Mouse (Mus musculus) neural tube, embryonic 11.5 days (tissue): ENCODE results near the gene Mobp. TPM values are rescaled to one million over a fixed set of nuclear protein-coding genes. Genes with fewer than 3 reads are reported as not detected.

ENCODE experiments used
- ATAC-seq: fragments of 200-750 bp; cut with Nextera tagmentation; 2 replicates; pipeline ENCODE4 v1.8.0; 2017; ENCODE audit warnings: moderate number of reproducible peaks, mild to moderate bottlenecking, moderate TSS enrichment, moderate library complexity; ENCODE audit not compliant: insufficient read depth, low FRiP score, low TSS enrichment
- DNase-seq: peaks from one replicate; pipeline ENCODE4 v3.0.0-alpha.2; 2015; ENCODE audit warnings: low spot score
- H3K27ac ChIP-seq: fragments of 300-500 bp; sonication (generic); 2 replicates; pipeline ENCODE4 v1.5.1; 2014; ENCODE audit warnings: low read depth, mild to moderate bottlenecking, low read length
- H3K27me3 ChIP-seq: fragments of 300-500 bp; sonication (generic); 2 replicates; pipeline ENCODE4 v1.6.1; 2014; ENCODE audit warnings: mild to moderate bottlenecking, low read length, mixed read lengths; ENCODE audit not compliant: control insufficient read depth, insufficient read depth
- H3K36me3 ChIP-seq: fragments of 300-500 bp; sonication (generic); 2 replicates; pipeline ENCODE4 v1.6.1; 2014; ENCODE audit warnings: mild to moderate bottlenecking, low read length, moderate library complexity, mixed read lengths; ENCODE audit not compliant: control insufficient read depth, insufficient read depth
- H3K4me1 ChIP-seq: fragments of 300-500 bp; sonication (generic); 2 replicates; pipeline ENCODE4 v1.6.1; 2014; ENCODE audit warnings: low read length, mixed read lengths; ENCODE audit not compliant: control insufficient read depth, insufficient read depth
- H3K4me2 ChIP-seq: fragments of 300-500 bp; sonication (generic); 2 replicates; pipeline ENCODE4 v1.6.1; 2014; ENCODE audit warnings: low read depth, mild to moderate bottlenecking, moderate library complexity
- H3K4me3 ChIP-seq: fragments of 300-500 bp; sonication (generic); 2 replicates; pipeline ENCODE4 v1.5.1; 2014; ENCODE audit warnings: low read depth, low read length
- H3K9ac ChIP-seq: fragments of 300-500 bp; sonication (generic); 2 replicates; pipeline ENCODE4 v1.6.1; 2014; ENCODE audit warnings: mild to moderate bottlenecking, low read length
- H3K9me3 ChIP-seq: fragments of 300-500 bp; sonication (generic); 2 replicates; pipeline ENCODE4 v1.6.1; 2016; ENCODE audit warnings: low read length; ENCODE audit not compliant: control insufficient read depth
- WGBS: fragments of 180-500 bp; shearing (Covaris S2); extraction: QIAGEN DNeasy Blood & Tissue Kit; methylation state at CpG from one replicate; pipeline ENCODE4 v1.1.7; 2014; 5-methylcytosine and 5-hydroxymethylcytosine counted together
- polyA plus RNA-seq: library from polyadenylated mRNA; unstranded; fragments of >200 nt; fragmentation: Nextera tagmentation; extraction: Ambion mirVana; gene quantifications from 2 replicates; pipeline ENCODE4 v1.2.1, GENCODE M21; 2014

Gene Mobp
- polyA plus RNA-seq, 1 experiment from 2014 or later = not detected

GRCm38 (mm10) chr9:120132980-120133754, 16.3 kb upstream of the Mobp start:
- no peak overlapping the region for H3K4me2 ChIP-seq
- H3K4me3 ChIP-seq = no peak overlapping the region
- WGBS = 37% methylated on average over 8 of the region's 8 CpGs
- no peaks in the 10 kb centered on the region for H3K27me3 ChIP-seq
- ATAC-seq (no peak), DNase-seq (no peak)
- H3K9me3 ChIP-seq = no peaks in the 10 kb centered on the region
- H3K9ac ChIP-seq = no peak overlapping the region
- peaks cover 9% of the 10 kb centered on the region for H3K36me3 ChIP-seq
- no peak overlapping the region for H3K27ac ChIP-seq
- peaks cover 11% of the 10 kb centered on the region for H3K4me1 ChIP-seq

- no peak overlapping the region for H3K27ac ChIP-seq
- WGBS = 60% methylated on average over 6 of the region's 6 CpGs
- no peak for DNase-seq
Measured at GRCm38 (mm10) chr9:120133755-120134475, 15.6 kb upstream of the Mobp start.

DNA sequence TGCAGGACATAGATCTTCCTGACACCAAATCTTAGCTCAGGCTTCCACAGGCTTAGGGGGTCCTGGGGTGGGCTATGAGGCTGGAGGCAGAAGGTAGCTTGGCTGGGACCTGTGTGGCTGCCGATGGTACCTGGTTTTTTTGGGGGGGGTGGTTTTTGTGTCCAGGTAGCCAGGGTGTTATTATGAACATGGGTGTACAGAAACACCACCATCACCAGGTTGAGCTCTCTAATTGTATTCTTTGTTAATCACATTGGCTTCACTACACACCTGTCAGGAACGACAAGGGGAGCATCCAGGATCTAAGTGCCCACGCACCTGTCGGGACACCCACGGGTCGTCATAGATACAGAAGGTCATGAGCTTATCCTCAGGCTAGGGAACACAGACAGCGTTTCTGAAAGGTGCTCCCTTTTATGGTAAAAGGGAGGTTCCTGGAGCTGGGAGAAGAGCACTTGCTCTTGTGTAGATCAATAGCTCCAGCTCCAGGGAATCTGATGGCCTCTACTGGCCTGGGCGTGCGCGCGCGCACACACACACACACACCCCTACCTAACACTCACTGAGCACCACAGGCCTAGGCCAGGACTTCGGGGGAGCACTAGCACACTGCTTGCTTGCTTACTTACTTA, 14.9 kb upstream of the Mobp start:
- no peak overlapping the region for H3K9ac ChIP-seq
- H3K9me3 ChIP-seq = no peaks in the 10 kb centered on the region
- H3K4me1 ChIP-seq = no peaks in the 10 kb centered on the region
- H3K4me3 ChIP-seq = no peak overlapping the region
- no peak overlapping the region for H3K27ac ChIP-seq
- H3K4me2 ChIP-seq = no peak overlapping the region
- no peaks in the 10 kb centered on the region for H3K27me3 ChIP-seq
- peaks cover 7% of the 10 kb centered on the region; the same call in 1 of the 2 replicates for H3K36me3 ChIP-seq
- ATAC-seq (no peak), DNase-seq (no peak)
- 91% methylated on average over 13 of the region's 13 CpGs for WGBS

More at GRCm38 (mm10) chr9:120133755-120134475, 15.6 kb upstream of the Mobp start:
- Histone ChIP-seq H3K9me3 (no peaks in the 10 kb centered on the region), H3K9ac (no peak overlapping the region), H3K4me2 (no peak overlapping the region), H3K27me3 (no peaks in the 10 kb centered on the region), H3K4me1 (peaks cover 5% of the 10 kb centered on the region), H3K36me3 (peaks cover 9% of the 10 kb centered on the region), H3K4me3 (no peak overlapping the region)
- ATAC-seq = no peak; the same call in 1 of the 2 replicates

DNA sequence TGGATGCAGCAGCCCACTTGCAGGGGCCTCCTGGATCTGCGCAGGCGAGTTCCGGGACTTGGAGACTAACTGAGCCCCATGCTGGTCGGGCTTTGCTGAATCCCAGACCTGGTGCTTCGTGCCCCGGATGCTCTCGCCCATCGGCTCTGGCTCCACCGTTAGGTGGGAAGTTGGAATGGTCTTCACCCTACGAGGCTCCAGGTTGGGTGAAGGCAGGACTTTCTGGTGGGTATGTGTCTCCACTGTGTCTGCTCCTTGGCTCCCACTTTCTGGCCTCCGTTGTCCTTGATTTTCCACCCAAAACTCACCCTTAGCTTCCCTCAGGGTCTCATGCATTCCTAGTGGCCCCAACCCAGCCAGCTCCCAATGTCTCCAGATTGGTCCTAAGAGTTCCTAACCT, 14.1 kb upstream of the Mobp start:
- H3K9me3 ChIP-seq = no peaks in the 10 kb centered on the region
- H3K27ac ChIP-seq = no peak overlapping the region
- no peak for DNase-seq
- no peak overlapping the region for H3K4me2 ChIP-seq
- H3K27me3 ChIP-seq = no peaks in the 10 kb centered on the region
- H3K4me1 ChIP-seq = no peaks in the 10 kb centered on the region
- WGBS = 90% methylated on average over 11 of the region's 11 CpGs
- no peak overlapping the region for H3K9ac ChIP-seq
- H3K4me3 ChIP-seq = no peak overlapping the region
- peaks cover 4% of the 10 kb centered on the region; the same call in 1 of the 2 replicates for H3K36me3 ChIP-seq
- no peak for ATAC-seq

GRCm38 (mm10) chr9:120140652-120141051, 8.9 kb upstream of the Mobp start:
- no peak for ATAC-seq
- DNase-seq = peak; percentile 78
- Histone ChIP-seq H3K4me2 (no peak overlapping the region), H3K4me1 (no peaks in the 10 kb centered on the region), H3K36me3 (no peaks in the 10 kb centered on the region), H3K27ac (no peak overlapping the region), H3K9ac (no peak overlapping the region), H3K4me3 (no peak overlapping the region), H3K9me3 (no peaks in the 10 kb centered on the region), H3K27me3 (no peaks in the 10 kb centered on the region)
- WGBS = 10% methylated on average over 4 of the region's 4 CpGs

- Histone ChIP-seq H3K27me3 (no peaks in the 10 kb centered on the region), H3K4me2 (no peak overlapping the region), H3K36me3 (no peaks in the 10 kb centered on the region), H3K27ac (no peak overlapping the region), H3K4me3 (no peak overlapping the region), H3K4me1 (no peaks in the 10 kb centered on the region), H3K9ac (no peak overlapping the region), H3K9me3 (no peaks in the 10 kb centered on the region)
- DNase-seq (no peak), ATAC-seq (no peak)
- 89% methylated on average over 13 of the region's 13 CpGs for WGBS
Measured at GRCm38 (mm10) chr9:120144474-120144873, 5.0 kb upstream of the Mobp start.

DNA sequence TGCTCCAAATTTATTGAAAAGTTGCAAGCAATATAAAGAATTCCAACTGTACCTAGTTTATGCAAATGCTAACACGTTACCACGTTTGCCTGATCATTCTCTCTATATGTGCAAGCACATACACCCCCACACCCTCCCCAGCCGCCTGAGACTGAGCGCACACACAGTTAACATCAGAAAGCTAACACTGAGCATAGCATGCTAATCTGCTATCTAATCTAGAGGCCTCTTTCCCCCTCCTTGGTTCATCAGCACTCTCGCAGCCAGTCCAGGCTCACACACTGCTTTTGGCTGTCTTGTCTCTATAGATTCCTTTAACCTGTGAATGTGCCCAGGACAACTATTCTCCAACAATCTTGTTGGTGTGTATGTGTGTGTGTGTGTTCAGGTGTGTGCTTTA, 1.6 kb downstream of the Mobp start:
- no peaks in the 10 kb centered on the region for H3K27me3 ChIP-seq

DNA sequence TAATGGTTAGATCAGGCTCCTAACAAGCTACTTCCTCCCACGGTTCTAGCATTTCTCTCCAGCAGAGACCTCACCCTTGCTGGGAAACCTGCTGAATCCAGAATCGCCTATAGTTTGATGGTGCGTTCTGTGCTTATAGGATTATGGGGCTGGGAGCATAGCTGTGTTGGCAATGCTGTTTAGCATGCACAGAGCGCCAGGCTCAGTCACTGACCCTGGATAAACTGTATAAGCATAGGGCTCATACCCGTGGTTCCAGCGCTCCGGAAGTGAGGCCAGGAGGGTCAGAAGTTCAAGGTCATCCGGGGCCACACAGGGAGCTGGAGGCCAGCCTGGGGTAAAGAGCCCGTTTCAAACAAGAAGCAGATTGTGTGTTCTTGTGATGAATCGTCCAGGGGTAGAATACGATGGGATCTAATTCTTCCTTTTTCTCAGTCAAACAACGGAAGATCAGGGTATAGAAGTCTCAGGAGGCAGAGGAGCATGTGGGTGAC, 2.4 kb downstream of the Mobp start:
- H3K36me3 ChIP-seq = no peaks in the 10 kb centered on the region
- no peaks in the 10 kb centered on the region for H3K9me3 ChIP-seq
- no peaks in the 10 kb centered on the region for H3K27me3 ChIP-seq
- no peak overlapping the region for H3K9ac ChIP-seq
- H3K4me1 ChIP-seq = no peaks in the 10 kb centered on the region
- no peak for DNase-seq
- H3K4me3 ChIP-seq = no peak overlapping the region
- ATAC-seq = no peak
- 82% methylated on average over 12 of the region's 12 CpGs for WGBS
- no peak overlapping the region for H3K4me2 ChIP-seq
- H3K27ac ChIP-seq = no peak overlapping the region

More for the DNA sequence above, 1.6 kb downstream of the Mobp start:
- DNase-seq = no peak
- Histone ChIP-seq H3K9ac (no peak overlapping the region), H3K27ac (no peak overlapping the region), H3K4me1 (no peaks in the 10 kb centered on the region), H3K9me3 (no peaks in the 10 kb centered on the region), H3K36me3 (no peaks in the 10 kb centered on the region), H3K4me3 (no peak overlapping the region), H3K4me2 (no peak overlapping the region)
- WGBS = 85% methylated on average over 5 of the region's 5 CpGs
- ATAC-seq = no peak
